Mouse (Mus musculus): ENCODE results near the gene Gm11444.

Gm11444 gene

GRCm38 (mm10) chr11:85857997-85858698 lies 8.0 kb upstream of the Gm11444 start:
- no peak for DNase-seq (ENCODE audit: low read depth, low spot score)

GRCm38 (mm10) chr11:85850758-85851157 lies 625 bp upstream of the Gm11444 start:
- peak; percentile 70 for DNase-seq (ENCODE audit: low read depth, low spot score)

DNA sequence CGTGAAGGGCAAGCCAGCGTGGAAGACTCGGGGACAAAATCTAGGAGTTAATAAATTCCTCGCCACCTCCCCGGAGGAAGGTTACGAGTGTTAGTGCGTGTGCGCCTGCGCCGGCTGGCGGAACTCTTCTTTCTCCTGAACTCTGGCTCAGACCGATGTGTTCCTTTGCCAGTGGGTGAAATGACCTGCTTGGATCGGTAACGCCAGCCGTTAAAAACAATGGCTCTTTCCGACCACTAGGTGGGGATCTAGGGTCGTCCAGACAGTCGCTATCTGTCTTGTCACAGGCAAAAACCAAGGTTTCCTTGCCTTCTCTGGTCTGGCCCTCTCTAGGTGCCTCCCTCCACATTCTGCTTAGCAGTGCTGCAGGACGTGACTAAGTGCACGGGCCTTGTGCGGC lies 1.1 kb downstream of the Gm11444 start:
- peak; percentile 93 for DNase-seq (ENCODE audit: low read depth, low spot score)

DNA sequence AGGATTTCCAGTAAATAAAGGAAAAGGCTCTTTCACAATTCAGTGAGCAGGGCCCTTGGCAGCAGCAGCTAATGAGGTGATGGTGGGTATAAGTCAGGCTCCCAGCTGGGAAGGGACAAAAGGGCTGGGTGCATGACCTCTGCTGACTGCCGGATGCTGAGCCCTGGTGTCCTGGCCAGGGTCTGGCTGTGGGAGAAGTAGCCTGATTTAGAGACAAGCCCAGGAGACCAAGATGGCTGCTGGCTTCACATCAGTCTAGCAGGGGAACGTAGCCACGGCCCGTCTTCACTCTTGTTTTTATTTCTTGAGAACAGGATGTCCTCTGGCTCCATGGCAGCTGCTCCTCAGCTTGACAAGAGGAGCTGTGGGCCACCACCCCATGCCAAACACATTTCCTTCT lies 3.6 kb downstream of the Gm11444 start:
- no peak for DNase-seq (ENCODE audit: low read depth, low spot score)

- no peak for DNase-seq (ENCODE audit: low read depth, low spot score)
These were observed 4.2 kb downstream of the Gm11444 start for GRCm38 (mm10) chr11:85845921-85846320.

DNA sequence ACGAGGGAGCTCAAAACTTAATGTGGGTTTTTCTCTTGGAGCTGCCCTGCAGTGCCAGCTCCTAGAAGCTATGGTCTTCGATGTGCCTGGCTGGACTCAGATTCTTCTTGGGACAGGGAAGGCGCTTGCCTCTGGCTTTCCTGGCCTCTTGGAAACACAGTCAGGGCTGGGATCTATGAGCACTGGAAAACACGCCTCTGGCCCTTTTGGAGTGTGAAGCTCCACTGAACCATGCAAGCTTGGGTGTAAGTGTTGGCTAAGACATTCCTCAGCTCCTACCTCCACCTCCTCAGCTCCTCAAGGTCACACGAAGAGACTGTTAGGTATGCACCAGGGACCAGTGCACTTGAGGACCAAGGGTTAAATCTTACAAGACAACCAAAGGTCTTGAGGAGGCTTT lies 5.2 kb downstream of the Gm11444 start:
- DNase-seq (ENCODE audit: low read depth, low spot score): no peak

DNA sequence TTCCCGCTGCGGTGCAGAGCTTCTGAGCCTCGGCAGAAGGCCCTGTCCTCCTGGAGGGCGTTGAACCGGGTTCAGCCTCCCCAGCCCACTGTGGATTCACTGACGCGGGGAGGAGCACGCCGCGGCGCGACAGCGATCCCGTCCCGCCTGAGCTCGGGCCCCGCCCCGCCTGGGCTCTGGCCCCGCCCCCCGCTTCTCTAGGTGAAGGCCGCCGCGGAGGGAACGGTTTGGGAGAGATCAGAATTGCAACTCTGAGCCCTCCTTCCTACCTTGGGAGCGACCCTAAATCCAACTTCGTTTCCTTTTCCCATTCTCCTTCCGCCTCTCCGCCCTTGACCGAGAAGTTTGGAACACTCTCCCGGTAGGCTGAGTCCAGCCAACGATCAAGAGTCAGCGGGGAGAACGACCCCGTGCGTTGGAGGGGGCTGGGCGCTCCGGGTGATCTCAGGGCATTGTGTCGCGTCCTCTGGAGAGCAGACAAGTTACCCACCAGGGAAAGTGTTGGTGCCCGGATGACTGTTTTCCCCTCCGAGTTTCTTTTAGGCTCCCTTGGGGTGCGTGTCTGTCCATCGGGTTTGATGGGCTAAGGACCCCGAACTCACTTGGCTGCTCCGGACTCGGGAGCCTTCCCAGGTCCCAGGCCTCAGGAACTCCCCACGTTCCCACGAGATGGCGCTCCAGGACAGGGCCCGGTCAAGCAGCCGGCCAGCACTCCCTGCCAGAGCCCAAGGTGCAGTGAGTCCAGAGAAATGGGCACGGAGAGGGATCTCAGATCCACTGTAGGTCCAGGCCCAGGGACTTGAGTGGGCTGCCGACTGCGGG lies 5.8 kb downstream of the Gm11444 start:
- peak; percentile 85 for DNase-seq (ENCODE audit: low read depth, low spot score)

DNA sequence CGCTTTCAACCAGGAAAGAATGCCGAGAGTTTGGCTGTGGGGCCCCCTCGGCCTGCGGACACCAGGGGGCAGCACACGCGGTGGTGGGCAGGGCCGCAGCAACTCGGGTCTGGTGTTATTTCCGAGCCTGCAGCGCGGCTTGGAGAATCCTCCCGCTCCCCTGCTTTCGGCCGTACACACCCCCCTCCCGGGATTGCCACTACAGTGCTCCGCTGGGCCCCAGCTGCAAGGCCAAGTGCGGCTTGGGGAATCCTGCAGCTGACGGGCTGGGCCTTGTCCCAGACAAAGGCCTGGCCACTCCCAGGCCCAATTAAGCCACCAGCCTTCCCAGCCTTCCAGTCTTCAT lies 6.8 kb downstream of the Gm11444 start:
- DNase-seq (ENCODE audit: low read depth, low spot score): peak; percentile 85

- DNase-seq (ENCODE audit: low read depth, low spot score): no peak
These were observed 7.4 kb downstream of the Gm11444 start for GRCm38 (mm10) chr11:85842596-85843346.

DNA sequence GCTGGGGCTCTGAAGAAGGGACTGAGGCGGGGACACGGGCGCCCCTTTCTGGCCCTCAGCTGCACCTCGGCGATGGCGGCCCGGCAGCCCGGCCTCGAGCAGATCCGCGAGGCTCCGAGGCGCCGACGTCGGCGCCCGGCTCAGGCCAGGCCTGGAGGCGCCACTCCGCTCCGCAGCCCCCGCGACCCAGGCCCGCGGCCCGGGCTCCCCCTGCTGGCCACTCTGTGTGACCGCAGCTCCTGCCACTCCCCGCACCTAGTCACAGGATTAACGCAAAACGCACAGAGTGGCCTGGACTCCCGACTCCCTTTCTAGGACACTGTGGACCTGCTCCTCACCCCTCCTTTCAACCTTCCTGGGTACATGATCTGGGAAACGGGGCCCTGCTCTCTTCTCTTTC lies 8.2 kb downstream of the Gm11444 start:
- DNase-seq (ENCODE audit: low read depth, low spot score): peak; percentile 79

DNA sequence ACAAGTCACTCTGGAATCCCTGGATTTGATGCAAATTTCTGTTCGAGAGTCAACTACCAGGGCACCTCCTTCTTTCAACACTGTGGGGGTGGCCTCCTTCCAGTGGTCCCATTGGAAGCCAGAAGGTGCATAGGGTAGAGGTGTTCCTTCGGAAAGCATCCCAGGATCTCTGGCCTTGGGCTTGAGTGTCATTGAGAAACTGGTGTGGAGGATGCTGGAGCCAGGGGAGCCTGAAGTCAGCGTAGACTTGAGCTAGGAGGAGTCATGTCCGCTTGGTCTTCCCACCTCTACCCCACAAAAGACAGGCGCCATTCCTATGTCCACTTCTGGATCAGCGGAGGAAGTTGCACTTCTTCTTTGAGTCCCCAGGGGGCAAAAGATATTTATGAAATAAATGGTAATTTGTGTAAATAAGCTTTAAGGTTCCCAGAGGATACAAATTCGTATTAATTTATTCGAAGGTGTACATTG lies 8.9 kb downstream of the Gm11444 start:
- peak; percentile 66 for DNase-seq (ENCODE audit: low read depth, low spot score)

GRCm38 (mm10) chr11:85840803-85841145 lies 9.4 kb downstream of the Gm11444 start:
- no peak for DNase-seq (ENCODE audit: low read depth, low spot score)

DNA sequence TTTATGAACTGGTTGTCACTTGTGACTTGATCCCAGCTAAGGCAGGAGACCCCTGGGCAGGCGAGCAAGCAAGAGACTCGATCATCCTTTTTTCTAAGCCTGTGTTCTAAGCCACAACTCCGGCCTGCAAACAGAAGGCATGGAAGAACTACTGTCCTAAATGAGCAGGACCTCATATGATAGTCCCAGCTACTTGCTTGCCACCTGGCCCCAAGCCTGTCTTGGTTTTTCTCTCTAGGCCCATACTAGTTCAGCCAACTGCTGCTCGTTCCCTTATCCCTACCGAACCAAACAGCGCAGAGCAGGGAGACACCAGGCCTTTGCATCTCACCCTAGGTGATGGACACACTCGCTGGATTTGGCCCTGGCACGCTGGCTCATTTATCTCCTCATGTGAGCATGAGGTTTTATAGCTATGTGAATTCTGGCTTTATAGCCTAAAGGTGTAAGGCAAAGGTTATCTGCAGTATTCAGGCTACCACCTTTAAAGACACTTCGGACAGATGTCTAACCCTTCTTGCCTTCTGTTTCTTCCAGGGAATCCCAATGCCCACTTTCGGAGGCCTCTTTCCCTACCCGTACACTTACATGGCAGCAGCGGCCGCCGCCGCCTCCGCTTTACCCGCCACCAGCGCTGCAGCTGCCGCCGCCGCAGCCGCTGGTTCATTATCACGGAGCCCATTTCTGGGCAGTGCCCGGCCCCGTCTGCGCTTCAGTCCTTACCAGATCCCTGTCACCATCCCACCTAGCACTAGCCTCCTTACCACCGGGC lies 9.9 kb downstream of the Gm11444 start:
- DNase-seq (ENCODE audit: low read depth, low spot score): no peak

GRCm38 (mm10) chr11:85839258-85840030 lies 10.7 kb downstream of the Gm11444 start:
- DNase-seq (ENCODE audit: low read depth, low spot score): no peak

GRCm38 (mm10) chr11:85838424-85839257 lies 11.5 kb downstream of the Gm11444 start:
- DNase-seq (ENCODE audit: low read depth, low spot score): peak; percentile 45

DNA sequence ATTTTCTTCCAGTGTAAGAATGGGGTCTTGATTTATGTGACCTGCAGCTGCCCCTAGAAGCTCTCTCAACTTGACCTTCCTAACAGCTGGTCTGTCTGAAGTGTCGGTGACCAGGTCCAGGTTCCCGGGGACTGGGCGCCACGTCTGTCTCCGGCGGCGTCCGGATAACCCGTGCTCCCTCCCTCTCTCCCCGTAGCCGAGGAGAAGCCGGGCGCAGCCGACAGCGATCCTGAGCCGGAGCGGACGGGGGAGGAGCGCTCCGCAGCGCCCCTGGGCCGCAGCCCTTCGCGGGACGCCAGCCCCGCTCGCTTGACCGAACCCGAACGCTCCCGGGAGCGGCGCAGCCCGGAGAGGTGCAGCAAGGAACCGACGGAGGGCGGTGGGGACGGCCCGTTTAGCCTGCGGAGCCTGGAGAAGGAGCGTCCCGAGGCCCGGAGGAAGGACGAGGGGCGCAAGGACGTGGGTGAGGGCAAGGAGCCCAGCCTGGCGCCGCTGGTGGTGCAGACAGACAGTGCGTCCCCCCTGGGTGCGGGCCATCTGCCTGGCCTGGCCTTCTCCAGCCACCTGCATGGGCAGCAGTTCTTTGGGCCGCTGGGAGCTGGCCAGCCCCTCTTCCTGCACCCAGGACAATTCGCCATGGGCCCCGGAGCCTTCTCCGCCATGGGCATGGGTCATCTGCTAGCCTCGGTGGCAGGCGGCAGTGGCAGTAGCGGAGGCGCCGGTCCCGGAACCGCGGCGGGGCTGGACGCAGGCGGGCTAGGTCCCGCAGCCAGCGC lies 12.3 kb downstream of the Gm11444 start:
- peak; percentile 35 for DNase-seq (ENCODE audit: low read depth, low spot score)

GRCm38 (mm10) chr11:85837291-85837647 lies 12.9 kb downstream of the Gm11444 start:
- no peak for DNase-seq (ENCODE audit: low read depth, low spot score)

GRCm38 (mm10) chr11:85836523-85837290 lies 13.4 kb downstream of the Gm11444 start:
- DNase-seq (ENCODE audit: low read depth, low spot score): no peak
